Mouse (Mus musculus) midbrain, embryonic 14.5 days (tissue): ENCODE data around the gene Tmem131l. TPM values are rescaled to one million over a fixed set of nuclear protein-coding genes. Genes with fewer than 3 reads are reported as not detected.

Experiments
- ATAC-seq: fragments of 200-750 bp; cut with Nextera tagmentation; 2 replicates; pipeline ENCODE4 v1.8.0; 2017; ENCODE audit warnings: moderate number of reproducible peaks, moderate library complexity; ENCODE audit not compliant: low FRiP score, low TSS enrichment
- DNase-seq: peaks from one replicate; pipeline ENCODE4 v3.0.0-alpha.2; 2015
- H3K27ac ChIP-seq: fragments of 300-500 bp; sonication (generic); replicated peaks from 2 replicates; pipeline ENCODE4 v1.5.1; 2014; ENCODE audit warnings: mild to moderate bottlenecking, low read depth, low read length, moderate library complexity
- H3K27me3 ChIP-seq: fragments of 300-500 bp; sonication (generic); 2 replicates; pipeline ENCODE4 v1.6.1; 2014; ENCODE audit warnings: low read length, control low read depth, mixed read lengths; ENCODE audit not compliant: control insufficient read depth, insufficient read depth
- H3K36me3 ChIP-seq: fragments of 300-500 bp; sonication (generic); 2 replicates; pipeline ENCODE4 v1.6.1; 2014; ENCODE audit warnings: low read length, control low read depth; ENCODE audit not compliant: control insufficient read depth, insufficient read depth
- H3K4me1 ChIP-seq: fragments of 300-500 bp; sonication (generic); 2 replicates; pipeline ENCODE4 v1.6.1; 2014; ENCODE audit warnings: mild to moderate bottlenecking, antibody characterized with exemption, low read length, control low read depth; ENCODE audit not compliant: control insufficient read depth, insufficient read depth
- H3K4me2 ChIP-seq: fragments of 300-500 bp; sonication (generic); 2 replicates; pipeline ENCODE4 v1.6.1; 2014; ENCODE audit warnings: mild to moderate bottlenecking, low read length, moderate library complexity
- H3K4me3 ChIP-seq: fragments of 300-500 bp; sonication (generic); replicated peaks from 2 replicates; pipeline ENCODE4 v1.5.1; 2014; ENCODE audit warnings: low read depth, low read length
- H3K9ac ChIP-seq: fragments of 300-500 bp; sonication (generic); replicated peaks from 2 replicates; pipeline ENCODE4 v1.6.1; 2014; ENCODE audit warnings: mild to moderate bottlenecking, low read length, moderate library complexity
- H3K9me3 ChIP-seq: fragments of 300-500 bp; sonication (generic); 2 replicates; pipeline ENCODE4 v1.6.1; 2016; ENCODE audit warnings: low read length, control low read depth, mixed read lengths; ENCODE audit not compliant: control insufficient read depth
- WGBS: fragments of 180-500 bp; shearing (Covaris S2); extraction: QIAGEN DNeasy Blood & Tissue Kit; methylation state at CpG from one replicate; pipeline ENCODE4 v1.1.7; 2014; 5-methylcytosine and 5-hydroxymethylcytosine counted together
- polyA plus RNA-seq: library from polyadenylated mRNA; unstranded; fragments of >200 nt; fragmentation: Nextera tagmentation; extraction: Ambion mirVana; gene quantifications from 2 replicates; pipeline ENCODE4 v1.2.1, GENCODE M21; 2014

Gene Tmem131l
- polyA plus RNA-seq, 1 experiment from 2014 or later = 90.7 TPM

DNA sequence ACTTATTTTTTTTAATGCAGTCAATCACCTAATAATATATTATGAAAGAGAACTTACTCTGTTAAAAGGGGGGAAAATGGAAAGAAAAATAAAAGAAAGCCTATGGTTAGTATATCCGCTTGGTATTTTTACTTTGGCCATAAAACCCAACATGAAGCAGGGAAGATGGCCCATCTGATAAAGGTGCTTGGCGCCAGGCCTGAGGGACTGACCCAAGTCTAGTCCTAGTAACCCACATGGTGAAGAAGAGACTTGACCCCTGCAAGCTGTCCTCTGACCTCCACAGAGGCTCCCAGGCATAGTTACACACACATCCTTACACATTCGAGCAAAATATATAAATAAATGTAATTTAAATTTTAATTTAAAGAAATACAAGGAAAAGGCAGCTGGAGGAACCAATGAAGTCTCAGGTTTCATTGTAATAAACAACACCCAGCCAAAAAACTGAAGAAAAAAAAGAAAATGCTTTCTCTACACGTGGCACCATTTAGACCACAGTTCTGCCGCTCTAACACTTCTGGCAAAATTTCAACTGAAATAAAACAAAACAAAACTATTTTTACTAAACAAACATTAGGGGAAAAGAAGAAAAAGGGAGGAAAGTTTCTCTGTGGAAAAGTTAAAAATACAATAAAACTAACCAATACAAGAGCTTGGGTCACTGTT is 28.8 kb downstream of the Tmem131l start:
- H3K9me3 ChIP-seq = no peaks in the 10 kb centered on the region
- H3K4me2 ChIP-seq = no peak overlapping the region
- H3K4me3 ChIP-seq = no peak overlapping the region
- no peaks in the 10 kb centered on the region for H3K27me3 ChIP-seq
- ATAC-seq (no peak), DNase-seq (no peak)
- no peaks in the 10 kb centered on the region for H3K4me1 ChIP-seq
- H3K36me3 ChIP-seq = peaks cover 18% of the 10 kb centered on the region
- H3K27ac ChIP-seq = no peak overlapping the region
- H3K9ac ChIP-seq = no peak overlapping the region
- WGBS = 89% methylated on average over 5 of the region's 5 CpGs

- Histone ChIP-seq H3K4me2 (no peak overlapping the region), H3K9ac (no peak overlapping the region), H3K9me3 (no peaks in the 10 kb centered on the region), H3K27me3 (no peaks in the 10 kb centered on the region), H3K4me1 (no peaks in the 10 kb centered on the region), H3K36me3 (peaks cover 3% of the 10 kb centered on the region; the same call in 1 of the 2 replicates), H3K4me3 (no peak overlapping the region), H3K27ac (no peak overlapping the region)
- 93% methylated on average over 7 of the region's 7 CpGs for WGBS
- DNase-seq = no peak
- ATAC-seq = no peak
Measured at GRCm38 (mm10) chr3:84005989-84006388, 34.0 kb downstream of the Tmem131l start.

DNA sequence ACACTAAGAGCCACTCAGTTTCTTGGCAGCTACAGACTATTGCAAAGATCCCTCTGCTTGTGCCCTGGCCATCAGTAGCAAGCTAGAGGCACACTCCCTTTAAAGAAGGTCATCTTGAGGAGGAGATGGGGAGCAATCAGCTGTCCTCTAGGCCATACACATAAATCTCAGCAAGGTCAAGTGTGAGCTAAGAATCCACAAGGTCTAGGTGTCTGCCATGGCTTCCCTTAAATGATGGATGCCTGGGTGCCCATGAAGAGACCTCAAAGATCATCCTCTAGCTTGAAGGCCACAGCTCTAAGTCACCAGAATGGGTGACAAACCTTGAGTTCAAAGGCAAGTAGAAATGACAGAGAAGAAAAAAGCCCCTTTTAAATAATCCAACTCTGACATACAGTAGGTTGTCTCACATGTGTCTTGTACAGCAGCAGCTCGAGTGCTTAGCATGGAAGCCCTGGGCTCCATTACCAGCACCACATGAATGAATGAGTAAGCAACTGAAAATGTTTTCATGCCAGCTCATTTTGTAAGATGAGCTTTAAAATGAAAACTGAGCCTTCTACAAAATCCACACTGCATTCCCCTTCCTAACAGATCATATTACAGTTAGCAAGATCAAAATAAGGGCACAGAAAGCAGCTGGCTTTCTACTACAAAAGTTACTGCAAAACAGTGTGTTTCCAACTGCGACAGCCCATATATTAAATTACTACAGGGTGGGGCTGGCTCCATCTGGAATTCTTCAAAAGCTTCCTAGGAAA is 35.5 kb downstream of the Tmem131l start:
- H3K9ac ChIP-seq = no peak overlapping the region
- H3K4me2 ChIP-seq = no peak overlapping the region
- no peaks in the 10 kb centered on the region for H3K27me3 ChIP-seq
- DNase-seq (no peak), ATAC-seq (no peak)
- H3K9me3 ChIP-seq = no peaks in the 10 kb centered on the region
- H3K27ac ChIP-seq = no peak overlapping the region
- H3K4me1 ChIP-seq = no peaks in the 10 kb centered on the region
- WGBS = 95% methylated on average over 2 of the region's 2 CpGs
- H3K36me3 ChIP-seq = peaks cover 3% of the 10 kb centered on the region; the same call in 1 of the 2 replicates
- no peak overlapping the region for H3K4me3 ChIP-seq

DNA sequence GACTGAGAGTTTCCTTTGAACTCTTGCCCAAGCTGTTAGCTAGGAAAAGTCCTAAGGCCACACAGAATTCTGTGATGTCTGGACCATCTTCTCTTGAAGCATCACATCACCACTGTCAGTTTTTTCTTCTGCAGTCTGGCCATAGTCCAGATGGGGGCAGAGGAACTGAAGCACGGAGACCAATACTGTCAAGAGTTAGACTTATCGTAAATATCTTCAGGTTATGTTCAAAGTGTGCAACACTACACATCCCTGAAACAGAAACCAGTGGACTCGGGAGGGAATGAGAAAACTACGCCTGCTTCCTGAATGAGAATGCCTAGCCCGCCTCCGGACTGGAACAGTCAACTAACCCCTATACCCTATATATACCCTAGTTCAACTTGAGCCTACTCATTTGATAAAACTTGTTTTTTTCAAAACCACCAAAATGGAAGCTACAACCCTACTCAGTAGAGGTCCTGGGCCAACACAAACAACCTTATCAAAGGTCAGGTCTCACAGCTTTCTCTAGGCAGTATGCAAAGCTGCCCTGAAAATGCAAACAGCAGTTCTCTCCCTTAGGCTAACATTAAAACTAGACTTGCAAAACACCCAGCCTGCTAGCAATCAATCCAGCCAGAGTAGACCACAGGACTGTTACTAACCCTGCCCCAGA is 37.4 kb downstream of the Tmem131l start:
- no peaks in the 10 kb centered on the region for H3K9me3 ChIP-seq
- H3K27me3 ChIP-seq = no peaks in the 10 kb centered on the region
- peaks cover 2% of the 10 kb centered on the region; the same call in 1 of the 2 replicates for H3K4me1 ChIP-seq
- no peak overlapping the region for H3K27ac ChIP-seq
- no peak overlapping the region for H3K4me3 ChIP-seq
- H3K4me2 ChIP-seq = no peak overlapping the region
- peaks cover 3% of the 10 kb centered on the region; the same call in 1 of the 2 replicates for H3K36me3 ChIP-seq
- ATAC-seq (no peak), DNase-seq (no peak)
- WGBS = 93% methylated on average over 6 of the region's 6 CpGs
- H3K9ac ChIP-seq = no peak overlapping the region

DNA sequence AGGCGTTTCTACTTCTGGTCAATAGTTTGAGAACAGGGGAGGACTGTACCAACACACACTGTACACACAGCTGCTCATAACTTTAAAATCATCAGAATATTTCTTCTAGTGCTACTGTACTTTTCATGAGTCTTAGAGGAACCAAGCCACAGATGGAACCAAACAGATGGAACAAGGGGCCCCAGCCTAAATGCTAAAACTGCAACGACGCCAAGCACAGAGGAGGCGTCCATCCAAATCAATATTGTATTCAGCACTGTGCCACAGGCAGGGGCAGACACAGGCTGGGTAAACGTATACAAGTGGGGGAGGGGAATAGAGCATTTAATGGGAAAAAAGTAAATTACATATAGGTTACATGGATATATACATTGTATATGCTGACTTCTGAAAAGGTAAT is 42.4 kb downstream of the Tmem131l start:
- Histone ChIP-seq H3K9me3 (no peaks in the 10 kb centered on the region), H3K4me1 (peaks cover 40% of the 10 kb centered on the region), H3K4me2 (no peak overlapping the region), H3K9ac (no peak overlapping the region), H3K4me3 (no peak overlapping the region), H3K27me3 (no peaks in the 10 kb centered on the region), H3K36me3 (peaks cover 3% of the 10 kb centered on the region; the same call in 1 of the 2 replicates), H3K27ac (no peak overlapping the region)
- ATAC-seq (no peak), DNase-seq (no peak)
- 50% methylated on average over 5 of the region's 5 CpGs for WGBS

DNA sequence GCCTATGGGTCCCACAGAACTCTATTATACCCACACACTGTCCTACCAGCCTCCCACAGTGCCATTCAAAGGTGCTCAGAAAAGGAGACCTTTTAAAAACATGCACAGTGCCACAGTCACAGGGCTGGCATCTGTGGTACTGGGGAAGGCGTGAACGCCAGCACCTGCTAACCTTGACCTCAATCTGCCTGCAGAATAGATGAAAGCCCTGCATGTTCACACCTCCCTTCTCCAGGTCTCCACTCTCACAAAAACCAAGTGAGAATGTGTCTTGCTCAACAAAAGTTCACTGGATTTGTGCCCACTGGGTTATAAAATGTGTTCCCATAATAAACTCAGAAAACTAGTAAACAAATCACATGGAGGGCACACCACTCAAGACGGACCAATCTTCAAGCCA is 42.9 kb downstream of the Tmem131l start:
- DNase-seq = no peak

GRCm38 (mm10) chr3:83996086-83996485 is 43.9 kb downstream of the Tmem131l start:
- Histone ChIP-seq H3K36me3 (no peaks in the 10 kb centered on the region), H3K9me3 (no peaks in the 10 kb centered on the region), H3K27ac (no peak overlapping the region), H3K27me3 (no peaks in the 10 kb centered on the region), H3K4me3 (no peak overlapping the region), H3K9ac (0 out of 2 replicates have a peak overlapping the region, but pooled peaks have one; percentile 6), H3K4me1 (peaks cover 40% of the 10 kb centered on the region), H3K4me2 (no peak overlapping the region)
- WGBS = 35% methylated on average over 6 of the region's 6 CpGs
- ATAC-seq = no peak
- DNase-seq = no peak

More for the DNA sequence above, 42.9 kb downstream of the Tmem131l start:
- H3K9ac ChIP-seq = no peak overlapping the region
- 67% methylated on average over 3 of the region's 3 CpGs for WGBS
- peaks cover 40% of the 10 kb centered on the region for H3K4me1 ChIP-seq
- H3K4me3 ChIP-seq = no peak overlapping the region
- H3K36me3 ChIP-seq = peaks cover 1% of the 10 kb centered on the region; the same call in 1 of the 2 replicates
- H3K9me3 ChIP-seq = no peaks in the 10 kb centered on the region
- H3K4me2 ChIP-seq = no peak overlapping the region
- 0 out of 2 replicates have a peak overlapping the region, but pooled peaks have one; percentile 26 for H3K27ac ChIP-seq
- H3K27me3 ChIP-seq = no peaks in the 10 kb centered on the region
- no peak for ATAC-seq

GRCm38 (mm10) chr3:83995254-83995830 is 44.6 kb downstream of the Tmem131l start:
- Histone ChIP-seq H3K4me1 (peaks cover 40% of the 10 kb centered on the region), H3K9ac (no peak overlapping the region), H3K4me2 (no peak overlapping the region), H3K27me3 (no peaks in the 10 kb centered on the region), H3K9me3 (no peaks in the 10 kb centered on the region), H3K36me3 (no peaks in the 10 kb centered on the region), H3K27ac (0 out of 2 replicates have a peak overlapping the region, but pooled peaks have one; percentile 32), H3K4me3 (no peak overlapping the region)
- ATAC-seq (no peak), DNase-seq (no peak)
- 44% methylated on average over 9 of the region's 9 CpGs for WGBS
